Mouse (Mus musculus) spleen, adult 18-20 months (tissue): Measurements from ENCODE around the gene Cdc20b.

Experiments used
- DNase-seq, 2 experiments: peaks; one replicate each; pipeline ENCODE4 v3.0.0; 2022; ENCODE audit warnings: mixed read lengths in 2 of 2

Cdc20b gene

GRCm38 (mm10) chr13:113031792-113032571, 2.9 kb upstream of the Cdc20b start:
- DNase-seq: no peak

DNA sequence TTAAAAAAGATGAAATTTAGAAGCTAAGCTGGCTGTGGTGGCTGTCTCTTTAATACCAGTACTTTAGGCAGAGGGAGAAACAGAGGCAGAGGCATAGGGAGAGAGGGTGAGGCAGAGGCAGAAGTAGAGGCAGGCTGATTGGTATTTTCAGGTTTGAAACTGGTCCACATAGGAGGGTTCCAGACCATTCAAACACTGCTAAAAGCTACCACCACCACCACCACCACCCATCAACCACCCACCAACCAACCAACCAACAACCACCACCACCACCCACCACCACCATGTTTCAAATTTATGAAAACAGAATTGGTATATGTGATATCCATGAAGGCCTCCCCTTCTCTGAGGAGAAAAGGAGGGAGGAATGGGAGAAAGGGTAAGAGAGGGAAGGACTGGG, 2.1 kb upstream of the Cdc20b start:
- DNase-seq: no peak

DNA sequence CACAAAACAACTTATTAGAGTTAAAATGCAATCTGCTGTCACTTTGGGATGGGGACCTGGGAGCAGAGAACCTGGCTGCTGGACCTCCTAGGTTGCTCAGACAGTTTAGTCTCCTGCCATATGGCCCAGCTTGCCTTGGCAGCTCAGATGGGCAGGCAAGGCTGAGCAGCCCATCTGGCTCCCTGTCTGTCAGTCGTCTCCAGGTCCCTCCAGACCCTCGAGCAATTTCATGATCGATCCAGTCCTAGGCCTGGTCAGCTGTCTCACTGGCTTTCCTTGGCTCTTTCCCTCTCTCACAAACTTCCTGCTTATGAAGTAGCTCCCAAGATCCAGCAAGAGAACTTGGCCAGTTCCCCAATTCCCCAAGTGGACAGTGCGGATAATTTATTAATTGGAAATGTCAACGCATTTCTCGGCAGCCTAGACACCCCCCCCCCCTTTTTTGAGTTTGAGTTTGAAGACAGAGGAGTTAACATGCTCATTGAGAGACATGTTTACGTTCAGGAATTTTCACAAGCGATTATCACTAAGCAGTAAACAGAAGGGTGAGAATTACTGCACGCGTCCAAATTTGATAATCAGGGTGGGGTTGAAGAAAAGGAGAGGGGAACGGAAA, 532 bp upstream of the Cdc20b start:
- no peak for DNase-seq

DNA sequence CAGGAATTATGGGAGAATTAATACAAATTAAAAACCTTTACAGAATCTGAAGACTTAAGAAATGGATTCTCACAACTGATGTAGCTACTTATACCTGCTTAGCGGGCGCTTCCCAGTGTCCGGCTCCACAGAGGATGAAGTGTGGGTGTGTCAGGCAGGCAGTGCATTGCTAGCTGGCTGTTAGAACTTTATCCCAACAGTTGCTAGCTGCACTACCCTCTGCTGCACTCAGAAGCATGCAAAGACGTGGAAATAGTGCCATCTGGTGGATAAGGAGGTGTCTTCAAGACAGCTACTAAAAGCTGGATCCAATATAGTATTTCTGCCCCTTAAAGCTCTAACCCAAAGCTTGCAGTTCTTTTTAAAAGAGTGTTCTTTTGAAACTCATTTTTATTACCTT, 941 bp downstream of the Cdc20b start:
- peak in 1 of 2 experiments; percentile 40 for DNase-seq

DNA sequence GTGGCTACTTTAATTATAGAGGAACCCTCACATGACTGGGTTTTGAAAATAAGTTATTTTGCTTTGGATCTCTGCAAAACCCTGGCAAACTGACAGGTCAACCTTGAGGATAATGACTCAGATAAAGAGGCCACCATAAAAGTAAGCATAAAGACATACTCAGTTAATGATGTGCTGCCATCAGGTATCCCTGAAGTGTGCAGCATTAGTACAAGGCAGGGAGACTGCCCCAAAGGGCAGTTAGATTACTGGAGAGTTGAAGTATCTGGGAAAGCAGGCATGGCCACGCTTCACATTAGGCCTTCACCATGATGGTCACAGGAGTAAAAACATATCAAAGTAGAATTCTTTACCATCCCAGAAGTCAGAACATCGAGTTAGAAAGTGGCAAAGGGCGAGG, 10.0 kb downstream of the Cdc20b start:
- no peak for DNase-seq

DNA sequence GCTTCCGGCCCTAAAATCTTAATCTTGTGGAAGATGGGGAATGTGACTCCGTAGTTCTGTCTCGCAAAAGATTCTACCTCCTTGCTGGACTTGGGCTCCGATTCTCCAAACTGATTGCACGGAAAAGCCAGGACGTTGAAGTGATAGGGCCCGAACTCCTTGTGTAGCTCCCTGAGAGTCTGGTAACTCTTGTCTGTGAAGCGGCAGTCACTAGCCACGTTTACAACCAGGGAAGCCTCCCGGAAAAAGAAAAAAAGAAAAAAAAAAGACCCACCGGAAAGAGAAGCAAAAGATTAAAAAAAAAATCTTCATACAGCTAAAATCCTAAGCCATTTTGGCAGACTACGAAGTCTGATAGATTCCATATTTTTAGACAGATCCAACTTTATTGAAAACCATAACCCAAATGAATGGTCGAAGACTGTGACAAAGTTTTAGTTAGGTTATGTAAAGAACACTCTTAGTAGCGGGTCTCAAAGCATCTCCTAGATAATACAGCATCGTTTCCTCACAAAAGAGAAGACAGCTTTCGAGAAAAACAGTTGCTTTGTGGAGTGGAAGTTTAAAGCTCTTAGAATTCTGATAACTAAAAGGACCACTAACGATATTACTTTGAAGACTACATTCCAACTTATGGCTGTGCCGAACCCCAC, 10.7 kb downstream of the Cdc20b start:
- DNase-seq: no peak

GRCm38 (mm10) chr13:113046211-113046883, 11.4 kb downstream of the Cdc20b start, which contains the start of gene Gpx8:
TSS of gene Gpx8 (minus strand) at chr13:113046410.
- DNase-seq: no peak

DNA sequence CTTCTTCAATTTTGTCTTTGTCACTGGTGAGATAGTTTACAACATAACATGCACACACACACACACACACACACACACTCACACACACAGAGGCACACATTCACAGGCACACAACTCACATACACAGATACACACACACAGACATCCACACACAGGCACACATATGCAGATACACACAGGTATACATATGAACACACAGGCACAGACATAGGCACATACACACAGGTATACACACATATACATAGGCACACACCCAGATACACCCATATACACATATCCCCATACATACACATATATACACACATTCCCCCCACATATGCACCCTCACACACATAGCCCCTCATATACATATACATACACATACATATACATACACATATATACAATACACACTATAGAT, 12.1 kb downstream of the Cdc20b start:
- no peak for DNase-seq

- no peak for DNase-seq
Observed at GRCm38 (mm10) chr13:113047647-113048046, 12.7 kb downstream of the Cdc20b start.

DNA sequence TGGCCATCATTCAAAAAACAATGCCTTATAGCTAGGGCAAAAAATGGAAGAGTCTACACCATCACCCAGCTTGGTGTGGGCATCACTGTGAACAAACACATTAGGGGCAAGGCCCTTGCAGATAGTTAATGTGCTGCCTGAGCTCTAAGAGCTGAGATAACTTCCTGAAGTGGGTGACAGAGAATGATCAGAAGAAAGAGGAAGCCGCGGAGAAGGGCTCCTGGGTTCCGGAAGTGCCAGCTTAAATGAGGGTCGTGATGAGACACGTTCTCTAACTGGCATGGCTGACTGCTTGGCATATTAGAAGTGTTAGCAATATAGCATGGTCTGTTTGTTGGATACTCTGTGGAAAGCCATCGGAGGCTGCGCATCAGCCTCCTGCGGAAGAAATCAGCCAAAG, 19.3 kb downstream of the Cdc20b start:
- no peak for DNase-seq

- DNase-seq: no peak
Observed at GRCm38 (mm10) chr13:113055826-113056225, 20.9 kb downstream of the Cdc20b start.

DNA sequence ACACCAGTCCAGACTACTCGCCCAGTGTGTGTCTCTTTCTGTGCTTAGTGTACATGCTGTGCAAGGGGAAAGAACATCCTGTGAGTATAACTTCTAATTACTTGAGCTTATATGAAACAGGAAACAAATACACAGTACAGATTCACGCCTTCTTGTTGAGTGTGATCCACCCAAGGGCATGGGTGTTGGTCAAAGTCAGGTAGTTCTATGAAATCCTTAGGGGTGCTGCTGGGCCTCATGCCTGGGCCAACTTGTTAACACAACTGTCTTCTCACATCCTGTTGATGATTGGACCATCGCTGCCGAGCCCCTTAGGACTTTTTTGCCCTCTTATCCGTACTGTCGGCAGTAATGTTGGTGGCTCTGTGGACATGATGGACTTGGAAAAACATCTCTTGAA, 26.8 kb downstream of the Cdc20b start:
- DNase-seq: no peak

GRCm38 (mm10) chr13:113064542-113064941, 29.6 kb downstream of the Cdc20b start:
- DNase-seq: no peak

DNA sequence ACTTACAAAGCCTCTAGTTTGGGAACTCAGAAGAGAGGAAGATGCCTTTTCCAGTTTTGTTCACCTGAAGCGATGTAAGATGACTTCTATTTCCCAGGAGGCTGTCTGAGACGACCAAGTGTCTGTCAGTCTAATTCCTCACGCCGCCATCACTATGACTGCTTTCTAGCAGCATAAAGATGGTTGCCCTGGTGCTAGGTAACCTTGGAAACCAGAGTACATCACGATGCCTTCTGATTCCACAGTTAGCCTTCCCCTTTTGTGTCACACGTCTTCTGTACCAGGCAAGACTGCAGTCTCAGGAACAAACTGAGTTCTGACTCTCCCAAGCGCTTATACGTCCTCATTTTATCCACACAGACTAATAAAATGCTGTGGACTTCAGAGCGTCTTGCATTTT, 44.1 kb downstream of the Cdc20b start:
- DNase-seq: no peak

- no peak for DNase-seq
Observed at GRCm38 (mm10) chr13:113082101-113082500, 47.2 kb downstream of the Cdc20b start.

DNA sequence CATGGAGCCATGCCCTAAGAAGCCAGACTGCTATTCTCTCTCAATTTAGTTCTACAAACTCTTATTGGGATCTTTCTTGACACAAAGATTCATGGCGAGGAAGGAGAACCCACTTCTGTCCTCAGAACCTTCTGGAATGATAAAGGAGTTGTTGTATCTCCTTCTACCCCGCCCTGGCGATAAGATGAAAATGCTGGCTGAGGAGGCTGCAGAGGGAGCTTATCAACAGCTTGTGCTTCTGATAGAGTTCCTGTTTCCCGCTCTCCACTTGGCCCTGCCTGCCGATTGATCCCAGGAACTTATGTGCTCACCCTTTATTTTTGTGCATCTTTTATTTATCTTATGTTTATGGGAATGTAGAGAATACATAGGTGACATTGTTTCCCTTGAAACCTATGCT, 49.8 kb downstream of the Cdc20b start:
- DNase-seq: no peak

GRCm38 (mm10) chr13:113087226-113088017, 52.5 kb downstream of the Cdc20b start:
- no peak for DNase-seq

GRCm38 (mm10) chr13:113090489-113090888, 55.6 kb downstream of the Cdc20b start:
- no peak for DNase-seq

DNA sequence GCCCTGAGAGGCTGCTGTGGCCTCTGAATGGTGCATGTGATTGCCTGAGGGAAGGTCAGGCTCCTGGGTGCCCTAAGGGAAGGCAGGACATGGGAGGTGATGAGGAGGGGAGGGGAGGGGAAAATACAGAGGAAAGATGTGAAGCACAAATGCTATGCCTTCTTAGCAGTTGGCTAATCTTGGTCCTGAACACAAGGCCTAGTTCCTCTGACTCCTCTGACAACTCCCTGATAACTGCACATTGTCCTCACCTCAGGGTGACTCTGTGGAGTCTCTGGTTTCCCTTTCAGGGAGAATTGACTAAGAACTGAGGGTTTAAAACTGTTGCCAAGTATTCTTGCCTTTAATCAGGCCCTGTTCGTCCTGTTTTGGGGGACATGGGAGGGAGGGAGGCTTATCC, 59.7 kb downstream of the Cdc20b start:
- DNase-seq: no peak

GRCm38 (mm10) chr13:113097011-113097410, 62.1 kb downstream of the Cdc20b start:
- DNase-seq: no peak

GRCm38 (mm10) chr13:113098406-113098805, 63.5 kb downstream of the Cdc20b start:
- DNase-seq: no peak

GRCm38 (mm10) chr13:113100879-113101278, 66.0 kb downstream of the Cdc20b start, which contains the start of gene Gzma:
TSS of gene Gzma (minus strand) at chr13:113100981.
- no peak for DNase-seq

DNA sequence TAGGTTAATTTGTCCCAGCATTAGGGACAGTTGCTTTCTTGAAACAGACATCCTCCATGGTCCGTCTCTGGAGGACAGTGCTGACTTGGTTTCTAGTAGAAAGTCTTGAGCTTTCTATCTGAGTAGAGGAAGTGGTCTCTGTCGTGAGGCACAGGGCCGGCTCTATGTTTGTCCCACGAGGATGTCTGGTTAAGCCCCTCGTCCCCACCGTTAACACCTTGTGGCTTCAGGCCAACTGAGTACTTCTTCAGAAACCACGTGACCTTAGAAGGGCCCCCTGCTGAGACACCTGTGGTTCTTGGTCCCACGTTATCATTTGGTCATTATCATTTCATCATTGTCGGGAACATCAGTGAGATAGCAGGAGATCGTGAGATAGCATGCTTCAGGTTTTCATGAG, 66.9 kb downstream of the Cdc20b start:
- no peak for DNase-seq
